Mouse (Mus musculus): ENCODE results near the gene Tmc8. TPM values are rescaled to one million over a fixed set of nuclear protein-coding genes. Genes with fewer than 3 reads are reported as not detected.
A peak's percentile ranks its signal among the peaks of the same experiment; 100 is the strongest.

The Tmc8 gene
- total RNA-seq, 2 experiments from 2014 or later: 0.88 to 1.3 TPM

DNA sequence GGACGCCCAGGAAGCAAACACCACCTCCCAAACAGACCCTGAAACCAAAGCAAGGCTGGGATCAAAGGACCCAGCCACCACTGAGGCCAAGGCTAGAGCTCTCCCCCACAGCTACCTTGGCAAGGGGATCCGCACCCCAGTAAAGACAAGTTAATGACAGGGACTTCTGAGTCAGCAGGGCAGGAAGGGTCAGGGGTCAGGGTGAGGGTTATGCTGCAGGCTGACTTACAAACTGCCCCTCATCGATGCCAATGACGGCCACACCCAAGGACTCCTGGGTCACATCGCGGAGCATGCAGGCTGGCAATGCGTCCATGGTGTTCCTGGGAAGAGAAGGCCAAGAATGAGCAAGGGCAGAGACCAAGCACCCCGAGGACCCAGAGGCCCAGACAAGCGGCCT lies 40.0 kb downstream of the Tmc8 start:
- Histone ChIP-seq H3K27ac (no peak overlapping the region), H3K4me3 (no peak overlapping the region)
- DNase-seq (ENCODE audit: extremely low spot score in 1 of 2, low spot score in 2 of 2): no peak
- intact Hi-C loops (cut with DNase I): no loop called here
- TF ChIP-seq CTCF (IDR thresholded peaks at IDR 0.05): no peak

DNA sequence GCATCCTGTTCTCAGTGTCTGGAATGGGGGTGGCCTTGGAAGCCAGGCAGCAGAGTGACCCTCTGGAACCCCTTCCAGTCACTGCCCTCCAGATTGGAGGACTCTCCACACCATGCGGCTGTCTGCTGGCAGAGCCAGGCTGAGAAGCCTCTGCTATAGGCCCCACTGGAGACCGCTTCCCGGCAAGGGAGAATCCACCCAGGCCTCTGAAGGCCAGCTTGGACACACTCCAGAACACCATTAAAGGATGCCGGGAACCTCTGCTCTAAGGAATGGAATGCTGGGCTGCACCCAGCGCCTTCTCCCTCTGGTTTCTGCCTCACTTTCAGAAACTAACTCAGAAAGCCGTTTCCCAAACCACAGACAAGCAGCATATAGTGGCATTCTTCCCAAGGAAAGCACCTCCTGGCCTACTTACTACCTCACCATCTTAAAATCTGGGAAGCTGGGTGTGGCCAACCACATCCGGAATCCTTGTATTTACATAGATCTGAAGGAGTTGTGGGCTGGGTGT lies 40.9 kb downstream of the Tmc8 start:
- Histone ChIP-seq H3K4me3 (no peak overlapping the region), H3K27ac (no peak overlapping the region)
- no peak for TF ChIP-seq CTCF (IDR thresholded peaks at IDR 0.05)
- DNase-seq (ENCODE audit: extremely low spot score in 1 of 2, low spot score in 2 of 2): no peak
- intact Hi-C loops (cut with DNase I): no loop called here

- H3K27ac ChIP-seq: no peak overlapping the region
- no peak overlapping the region for H3K4me3 ChIP-seq
- TF ChIP-seq CTCF (IDR thresholded peaks at IDR 0.05): no peak
- intact Hi-C loops (cut with DNase I): no loop called here
- no peak for DNase-seq (ENCODE audit: extremely low spot score in 1 of 2, low spot score in 2 of 2)
Observed at GRCm38 (mm10) chr11:117823411-117823810, 41.5 kb downstream of the Tmc8 start.

DNA sequence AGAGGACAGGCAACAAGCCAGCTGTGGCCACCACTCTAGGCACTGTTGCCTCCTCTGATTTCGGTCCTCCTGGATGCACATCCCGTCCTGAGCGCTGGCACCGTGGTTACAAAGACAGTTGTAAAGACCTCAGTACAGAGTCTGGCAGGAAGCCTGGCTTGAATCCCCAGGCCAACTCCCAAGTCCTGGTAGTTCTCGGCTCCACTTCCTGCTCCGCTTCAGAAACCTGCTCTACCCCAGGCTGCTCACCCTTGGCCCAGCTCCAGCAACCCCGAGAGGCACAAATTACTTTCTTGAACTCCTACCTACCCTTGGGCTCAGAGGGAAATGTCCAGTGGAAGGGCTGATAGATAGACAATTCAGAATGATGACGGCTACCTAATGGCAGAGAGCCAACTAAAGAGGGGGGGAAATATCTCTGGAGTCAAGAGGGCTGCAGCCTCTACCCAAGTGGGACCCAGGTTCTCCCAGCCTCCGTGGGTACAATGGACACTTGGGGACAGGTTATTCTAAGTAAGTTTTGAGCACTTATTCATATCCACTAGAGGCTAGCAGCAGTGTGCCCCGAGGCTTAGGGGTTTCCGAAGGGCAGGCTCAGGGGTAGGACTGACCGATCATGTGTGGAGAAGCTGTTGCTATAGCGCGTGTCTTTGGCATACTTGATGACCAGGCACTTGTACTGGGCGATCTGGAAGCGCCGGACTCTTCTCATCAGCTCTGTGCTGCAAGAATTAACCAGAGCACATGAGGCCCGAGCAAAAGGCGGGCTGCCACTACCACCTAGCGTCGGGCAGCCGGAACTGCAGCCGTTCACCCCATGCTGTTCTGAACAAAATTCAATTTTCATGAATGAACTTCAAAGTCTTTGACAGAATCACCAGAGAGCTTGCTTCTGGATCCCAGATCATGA lies 42.4 kb downstream of the Tmc8 start:
- Histone ChIP-seq H3K27ac (no peak overlapping the region), H3K4me3 (no peak overlapping the region)
- peak; percentile 79 for DNase-seq (ENCODE audit: extremely low spot score in 1 of 2, low spot score in 2 of 2)
- intact Hi-C loops (cut with DNase I): loop anchor here (1.0 to 2.0 kb wide), 4 partner anchors 34 to 458 kb away; no protein-coding TSS in a partner anchor
- peak; percentile 93 for TF ChIP-seq CTCF (IDR thresholded peaks at IDR 0.05)

- Histone ChIP-seq H3K27ac (no peak within 1 kb of the TSS), H3K4me3 (peak within 1 kb of the TSS; percentile 27)
- TF ChIP-seq CTCF (IDR thresholded peaks at IDR 0.05): no peak
- intact Hi-C loops (cut with DNase I): loop anchor here (2.0 to 5.0 kb wide), 2 partner anchors 441 to 588 kb away; no protein-coding TSS in a partner anchor
- peak; percentile 35 to 38 for DNase-seq (ENCODE audit: extremely low spot score in 1 of 2, low spot score in 2 of 2)
Observed at GRCm38 (mm10) chr11:117825333-117826101, 43.6 kb downstream of the Tmc8 start, which contains the start of the genes Afmid and Tk1. TSS of gene Afmid (plus strand) at chr11:117825924. TSS of gene Tk1 (minus strand) at chr11:117826092.

GRCm38 (mm10) chr11:117826164-117826563 lies 44.3 kb downstream of the Tmc8 start:
- no peak for TF ChIP-seq CTCF (IDR thresholded peaks at IDR 0.05)
- Histone ChIP-seq H3K27ac (no peak overlapping the region), H3K4me3 (peak overlapping the region; percentile 27)
- intact Hi-C loops (cut with DNase I): loop anchor here (5.0 kb wide), 1 partner anchor 589 kb away; no protein-coding TSS in a partner anchor
- no peak for DNase-seq (ENCODE audit: extremely low spot score in 1 of 2, low spot score in 2 of 2)

GRCm38 (mm10) chr11:117826916-117827315 lies 45.0 kb downstream of the Tmc8 start:
- intact Hi-C loops (cut with DNase I): loop anchor here (5.0 kb wide), 1 partner anchor 590 kb away; no protein-coding TSS in a partner anchor
- TF ChIP-seq CTCF (IDR thresholded peaks at IDR 0.05): no peak
- no peak for DNase-seq (ENCODE audit: extremely low spot score in 1 of 2, low spot score in 2 of 2)
- Histone ChIP-seq H3K4me3 (no peak overlapping the region), H3K27ac (no peak overlapping the region)

- no peak for TF ChIP-seq CTCF (IDR thresholded peaks at IDR 0.05)
- intact Hi-C loops (cut with DNase I): loop anchor here (5.0 kb wide), 1 partner anchor 590 kb away; no protein-coding TSS in a partner anchor
Observed at GRCm38 (mm10) chr11:117827386-117827785, 45.5 kb downstream of the Tmc8 start.

DNA sequence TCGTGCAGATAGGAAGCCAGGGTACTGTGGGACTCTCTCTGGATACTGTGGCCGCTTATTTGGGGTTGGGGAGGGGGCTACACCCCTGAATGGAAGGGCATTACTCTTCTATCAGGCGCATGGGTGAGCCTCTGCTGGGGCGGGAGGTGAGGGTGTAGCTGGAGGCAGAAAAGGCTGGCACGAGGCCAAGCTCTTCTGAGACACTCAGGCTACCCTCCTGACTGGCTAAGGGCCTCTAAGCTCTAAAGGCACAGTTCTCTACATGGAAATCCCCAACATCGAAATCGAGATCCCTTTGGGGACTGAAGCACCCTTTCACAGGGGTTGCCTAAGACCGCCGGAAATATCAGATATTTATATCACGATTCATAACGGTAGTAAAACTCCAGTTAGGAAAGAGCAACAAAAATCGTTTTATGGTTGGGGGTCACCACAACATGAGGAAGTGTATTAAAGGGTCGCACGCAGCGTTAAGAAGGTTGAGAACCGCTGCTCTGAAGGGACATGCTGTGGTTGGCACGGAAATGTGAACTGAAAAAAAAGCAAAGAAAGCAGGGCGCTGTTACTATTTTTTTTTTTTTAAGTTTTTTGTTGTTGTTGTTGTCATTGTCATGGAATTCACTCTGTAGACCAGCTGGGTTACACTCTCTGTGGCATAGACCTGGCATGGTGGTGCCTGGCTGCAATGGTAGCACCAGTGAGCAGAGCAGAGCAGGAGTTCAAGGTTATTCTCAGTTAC lies 46.4 kb downstream of the Tmc8 start:
- intact Hi-C loops (cut with DNase I): loop anchor here (5.0 kb wide), 1 partner anchor 591 kb away; no protein-coding TSS in a partner anchor
- no peak for DNase-seq (ENCODE audit: extremely low spot score in 1 of 2, low spot score in 2 of 2)
- no peak overlapping the region; the same call in 1 of the 2 replicates for H3K27ac ChIP-seq
- no peak overlapping the region for H3K4me3 ChIP-seq
- no peak for TF ChIP-seq CTCF (IDR thresholded peaks at IDR 0.05)

More at GRCm38 (mm10) chr11:117827386-117827785, 45.5 kb downstream of the Tmc8 start:
- Histone ChIP-seq H3K4me3 (no peak overlapping the region), H3K27ac (no peak overlapping the region)
- DNase-seq (ENCODE audit: extremely low spot score in 1 of 2, low spot score in 2 of 2): no peak

DNA sequence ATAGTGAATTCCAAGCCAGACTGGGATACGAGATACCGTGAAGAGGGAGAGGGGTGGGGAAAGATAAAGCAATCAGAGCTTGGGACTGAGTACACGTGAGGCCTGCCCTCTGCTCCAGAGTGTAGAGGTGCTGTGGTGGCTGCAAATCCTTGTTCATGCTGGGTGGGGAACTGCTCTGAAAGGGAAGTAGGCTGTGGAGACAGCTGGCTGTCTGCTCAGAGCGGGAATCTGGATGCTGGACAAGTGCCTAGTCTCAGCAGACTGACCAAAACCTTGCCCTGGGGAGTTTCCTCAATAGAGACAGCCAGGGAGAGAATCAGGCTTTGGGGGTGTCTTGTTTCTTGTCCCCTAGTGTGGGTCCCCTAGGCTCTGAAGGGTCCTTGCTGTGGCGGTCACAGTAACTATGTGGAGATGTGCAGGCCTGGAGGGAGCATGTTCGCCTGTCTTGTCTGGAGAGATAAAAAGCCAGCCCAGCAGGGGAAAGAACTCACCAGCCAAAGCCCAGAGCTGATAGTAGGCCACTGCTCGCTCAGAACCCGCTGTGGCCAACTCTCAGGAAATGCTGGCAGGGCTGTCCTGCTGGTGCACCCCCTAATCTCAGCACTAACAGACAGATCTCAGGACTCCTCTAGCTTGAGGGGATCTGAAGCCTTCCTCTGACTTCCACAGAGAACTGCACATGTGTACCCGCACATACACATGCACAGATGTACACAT lies 47.2 kb downstream of the Tmc8 start:
- peak overlapping the region; percentile 5; the same call in 1 of the 2 replicates for H3K27ac ChIP-seq
- no peak overlapping the region for H3K4me3 ChIP-seq
- no peak for DNase-seq (ENCODE audit: extremely low spot score in 1 of 2, low spot score in 2 of 2)
- intact Hi-C loops (cut with DNase I): loop anchor here (5.0 kb wide), 1 partner anchor 592 kb away; no protein-coding TSS in a partner anchor
- no peak for TF ChIP-seq CTCF (IDR thresholded peaks at IDR 0.05)

All from left cerebral cortex, adult 2 months (tissue).